Mouse (Mus musculus) MEL (cell line): Measurements from ENCODE around the gene Aurka.

ENCODE experiments used
- CHD1 ChIP-seq: IDR thresholded peaks from 2 replicates; pipeline ENCODE4 v1.6.1; 2012; ENCODE audit warnings: low read depth, mild to moderate bottlenecking, inconsistent platforms, low read length, improper control_type of control experiment
- CTCF ChIP-seq, 3 experiments: IDR thresholded peaks in 2 of 3; conservative IDR thresholded peaks in 1 of 3; 2 replicates each; pipeline ENCODE4 v1.5.1; 2011 to 2012; ENCODE audit warnings: low read length in 3 of 3, low read depth in 2 of 3, mild to moderate bottlenecking in 2 of 3, improper control_type of control experiment in 1 of 3, inconsistent platforms in 1 of 3, mixed read lengths in 1 of 3, moderate library complexity in 1 of 3; ENCODE audit not compliant: control insufficient read depth in 1 of 3, insufficient read depth in 1 of 3, poor library complexity in 1 of 3, severe bottlenecking in 1 of 3
- EP300 ChIP-seq, 2 experiments: IDR thresholded peaks; 2 replicates each; pipeline ENCODE4 v1.6.1; 2011; ENCODE audit warnings: improper control_type of control experiment in 2 of 2, low read length in 2 of 2, low read depth in 1 of 2, mild to moderate bottlenecking in 1 of 2
- HCFC1 ChIP-seq: IDR thresholded peaks from 2 replicates; pipeline ENCODE4 v1.6.1; 2012; ENCODE audit warnings: low read depth, mild to moderate bottlenecking, inconsistent platforms, low read length, improper control_type of control experiment, moderate library complexity
- NELFE ChIP-seq: IDR thresholded peaks from 2 replicates; pipeline ENCODE4 v1.6.1; 2011; ENCODE audit warnings: low read depth, low read length, improper control_type of control experiment
- POLR2A ChIP-seq, 2 experiments: IDR thresholded peaks; 2 replicates each; pipeline ENCODE4 v1.6.1; 2011 to 2012; ENCODE audit warnings: low read length in 2 of 2, mild to moderate bottlenecking in 2 of 2, control low read depth in 1 of 2, improper control_type of control experiment in 1 of 2, low read depth in 1 of 2, moderate library complexity in 1 of 2; ENCODE audit not compliant: control insufficient read depth in 1 of 2, insufficient read depth in 1 of 2, poor library complexity in 1 of 2
- TAL1 ChIP-seq: IDR thresholded peaks from 2 replicates; pipeline ENCODE4 v1.6.1; 2012; ENCODE audit warnings: mild to moderate bottlenecking, inconsistent platforms, low read length, moderate library complexity, mixed read lengths
- USF1 ChIP-seq: IDR thresholded peaks from 2 replicates; pipeline ENCODE4 v1.6.1; 2014; ENCODE audit warnings: low read depth, mild to moderate bottlenecking, inconsistent platforms, low read length, improper control_type of control experiment, moderate library complexity

DNA sequence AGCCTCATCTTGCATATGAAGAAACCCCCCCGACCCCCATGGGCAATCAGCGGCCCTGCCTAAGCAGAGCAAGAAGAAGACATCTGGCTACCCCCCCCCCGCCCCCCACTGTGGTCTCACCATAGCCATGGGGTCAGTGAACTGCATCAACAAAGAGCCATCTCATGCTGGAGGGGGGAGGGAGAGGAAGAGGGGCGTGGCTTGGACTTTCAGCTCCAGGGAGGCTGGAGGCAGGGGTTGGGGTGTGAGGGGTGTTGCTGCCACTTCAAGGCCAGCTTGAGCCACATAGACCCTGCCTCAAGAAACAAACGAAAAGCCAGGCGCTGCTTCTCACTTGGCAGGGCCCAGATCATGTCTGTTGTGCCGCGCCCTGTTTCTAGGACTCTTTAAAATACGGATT is 25.6 kb upstream of the Aurka start:
- TF ChIP-seq USF1, result no peak
- TF ChIP-seq POLR2A (IDR thresholded peaks at IDR 0.05; ENCODE audit: control insufficient read depth in 1 of 2, insufficient read depth in 1 of 2, low read depth in 1 of 2, low read length in 2 of 2, poor library complexity in 1 of 2), result no peak
- no peak for TF ChIP-seq CTCF (IDR thresholded peaks at IDR 0.05 in 2 of 3, conservative IDR thresholded peaks at IDR 0.05 in 1 of 3; ENCODE audit: control insufficient read depth in 1 of 3, insufficient read depth in 1 of 3, low read depth in 2 of 3, low read length in 3 of 3, poor library complexity in 1 of 3, severe bottlenecking in 1 of 3)
- no peak for TF ChIP-seq NELFE
- no peak for TF ChIP-seq TAL1
- no peak for TF ChIP-seq CHD1
- no peak for TF ChIP-seq EP300 (IDR thresholded peaks at IDR 0.05; ENCODE audit: low read depth in 1 of 2, low read length in 2 of 2)
- TF ChIP-seq HCFC1, result no peak
